Mouse (Mus musculus): Measurements from ENCODE around the gene Aldh3b1. TPM values are rescaled to one million over a fixed set of nuclear protein-coding genes. Genes with fewer than 3 reads are reported as not detected.
"Not testable (repeated sequence)": the region's sequence is repeated elsewhere in the genome, so short reads cannot be mapped to it uniquely, and the experiment has no call there.

Aldh3b1 gene
- polyA plus RNA-seq, 1 experiment from 2014 or later = 2.9 TPM

DNA sequence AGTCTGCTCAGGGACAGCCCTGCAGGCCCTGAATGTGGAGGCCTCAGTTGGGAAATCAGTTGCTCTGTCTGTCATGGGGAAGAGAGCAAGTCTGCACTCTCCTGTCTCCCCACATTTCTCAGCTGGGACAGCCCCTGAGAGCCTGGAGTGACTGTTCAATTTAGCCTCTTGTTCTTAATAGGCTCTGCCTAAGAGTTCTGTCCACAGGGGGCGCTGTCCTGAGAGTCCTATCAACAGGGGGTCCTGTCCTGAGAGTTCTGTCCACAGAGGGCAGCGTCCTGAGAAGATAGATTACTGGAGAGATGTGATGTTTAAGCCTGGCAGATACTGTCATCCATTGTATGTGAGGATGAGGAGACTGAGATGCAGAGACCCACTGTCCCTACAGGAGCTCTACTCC lies 32.9 kb upstream of the Aldh3b1 start:
- Histone ChIP-seq H3K27ac (replicated peaks in 1 of 2; ENCODE audit: control insufficient read depth in 1 of 2, insufficient read depth in 1 of 2, low read depth in 2 of 2, low read length in 2 of 2) (no peak overlapping the region), H3K27me3 (ENCODE audit: control insufficient read depth, insufficient read depth, low read length) (no peaks in the 10 kb centered on the region), H3K36me3 (ENCODE audit: control insufficient read depth, insufficient read depth, low read length) (no peaks in the 10 kb centered on the region), H3K4me3 (ENCODE audit: control insufficient read depth in 1 of 2, insufficient read depth in 1 of 2, low read depth in 1 of 2, low read length in 2 of 2) (no peak overlapping the region), H3K4me2 (ENCODE audit: low read length) (no peak overlapping the region), H3K4me1 (ENCODE audit: control insufficient read depth in 2 of 2, insufficient read depth in 2 of 2, low read length in 2 of 2) (peaks cover 0 to 5% of the 10 kb centered on the region in 2 experiments; a peak in 2 of 4 replicates), H3K9ac (ENCODE audit: low read length) (no peak overlapping the region), H3K9me3 (ENCODE audit: control insufficient read depth, low read length) (no peaks in the 10 kb centered on the region)
- no peak for ATAC-seq (ENCODE audit: insufficient number of reproducible peaks, insufficient read depth, low FRiP score, low read depth)
- 18% methylated on average over 2 of the region's 2 CpGs for WGBS

GRCm38 (mm10) chr19:3961805-3962204 lies 32.2 kb upstream of the Aldh3b1 start:
- H3K4me2 ChIP-seq (ENCODE audit: low read length); H3K27me3 ChIP-seq (ENCODE audit: control insufficient read depth, insufficient read depth, low read length); H3K4me1 ChIP-seq (ENCODE audit: control insufficient read depth in 2 of 2, insufficient read depth in 2 of 2, low read length in 2 of 2); ATAC-seq (ENCODE audit: insufficient number of reproducible peaks, insufficient read depth, low FRiP score, low read depth); H3K9me3 ChIP-seq (ENCODE audit: control insufficient read depth, low read length); H3K4me3 ChIP-seq (ENCODE audit: control insufficient read depth in 1 of 2, insufficient read depth in 1 of 2, low read depth in 1 of 2, low read length in 2 of 2); H3K27ac ChIP-seq (replicated peaks in 1 of 2; ENCODE audit: control insufficient read depth in 1 of 2, insufficient read depth in 1 of 2, low read depth in 2 of 2, low read length in 2 of 2); H3K9ac ChIP-seq (ENCODE audit: low read length); H3K36me3 ChIP-seq (ENCODE audit: control insufficient read depth, insufficient read depth, low read length): not testable (repeated sequence)
- WGBS = 67% methylated on average over 6 of the region's 6 CpGs

DNA sequence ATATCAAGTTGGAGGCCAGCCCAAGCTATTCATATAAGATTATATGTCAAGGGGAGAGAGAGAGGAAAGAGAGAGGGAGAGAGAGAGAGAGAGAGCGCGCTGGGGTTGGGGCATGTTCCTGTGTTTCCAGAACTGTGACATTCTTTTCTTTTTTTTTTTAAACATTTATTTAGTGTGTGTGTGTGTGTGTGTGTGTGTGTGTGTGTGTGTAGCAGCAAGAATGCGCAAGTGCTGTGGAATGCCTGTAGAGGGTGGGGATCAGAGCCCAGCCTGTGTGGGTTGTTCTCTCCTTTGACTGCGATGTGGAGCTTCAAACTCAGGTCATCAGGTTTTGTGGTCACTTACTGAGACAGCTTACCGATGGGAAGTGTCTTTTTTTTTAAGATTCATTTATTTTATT lies 30.6 kb upstream of the Aldh3b1 start:
- no peak for ATAC-seq (ENCODE audit: insufficient number of reproducible peaks, insufficient read depth, low FRiP score, low read depth)
- H3K9ac ChIP-seq (ENCODE audit: low read length) = no peak overlapping the region
- no peak overlapping the region for H3K27ac ChIP-seq (replicated peaks in 1 of 2; ENCODE audit: control insufficient read depth in 1 of 2, insufficient read depth in 1 of 2, low read depth in 2 of 2, low read length in 2 of 2)
- H3K4me1 ChIP-seq (ENCODE audit: control insufficient read depth in 2 of 2, insufficient read depth in 2 of 2, low read length in 2 of 2) = peaks cover 0 to 6% of the 10 kb centered on the region in 2 experiments; a peak in 1 of 4 replicates
- 0 out of 2 replicates have a peak, but pooled peaks cover 3% of the 10 kb centered on the region for H3K27me3 ChIP-seq (ENCODE audit: control insufficient read depth, insufficient read depth, low read length)
- H3K4me2 ChIP-seq (ENCODE audit: low read length) = no peak overlapping the region
- no peak overlapping the region for H3K4me3 ChIP-seq (ENCODE audit: control insufficient read depth in 1 of 2, insufficient read depth in 1 of 2, low read depth in 1 of 2, low read length in 2 of 2)
- no peaks in the 10 kb centered on the region for H3K36me3 ChIP-seq (ENCODE audit: control insufficient read depth, insufficient read depth, low read length)
- no peaks in the 10 kb centered on the region for H3K9me3 ChIP-seq (ENCODE audit: control insufficient read depth, low read length)
- WGBS = 82% methylated on average over 5 of the region's 5 CpGs

DNA sequence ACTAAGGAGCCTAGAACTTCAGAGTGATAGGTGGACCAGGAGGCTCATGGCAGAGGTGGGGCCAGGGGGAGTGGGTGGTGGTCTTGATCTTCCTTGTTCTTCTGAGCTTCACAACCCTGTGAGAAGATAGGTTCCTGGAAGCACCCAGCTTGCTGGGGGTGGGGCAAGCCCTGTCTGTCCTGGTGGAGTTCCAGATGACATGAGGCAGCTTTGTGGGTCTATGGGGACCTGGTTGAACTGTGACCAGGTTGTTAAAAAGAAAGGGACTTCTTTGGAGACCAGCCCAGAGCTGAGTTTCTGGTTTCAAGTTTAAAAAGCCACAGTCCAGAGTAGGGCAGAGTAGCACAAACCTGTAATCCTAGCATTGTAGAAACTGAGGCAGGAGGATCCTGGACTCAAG lies 29.4 kb upstream of the Aldh3b1 start:
- no peak overlapping the region for H3K4me3 ChIP-seq (ENCODE audit: control insufficient read depth in 1 of 2, insufficient read depth in 1 of 2, low read depth in 1 of 2, low read length in 2 of 2)
- H3K9me3 ChIP-seq (ENCODE audit: control insufficient read depth, low read length) = no peaks in the 10 kb centered on the region
- no peak overlapping the region for H3K4me2 ChIP-seq (ENCODE audit: low read length)
- H3K4me1 ChIP-seq (ENCODE audit: control insufficient read depth in 2 of 2, insufficient read depth in 2 of 2, low read length in 2 of 2) = peaks cover 0 to 6% of the 10 kb centered on the region in 2 experiments; a peak in 1 of 4 replicates
- no peak overlapping the region for H3K27ac ChIP-seq (replicated peaks in 1 of 2; ENCODE audit: control insufficient read depth in 1 of 2, insufficient read depth in 1 of 2, low read depth in 2 of 2, low read length in 2 of 2)
- H3K27me3 ChIP-seq (ENCODE audit: control insufficient read depth, insufficient read depth, low read length) = 0 out of 2 replicates have a peak, but pooled peaks cover 3% of the 10 kb centered on the region
- ATAC-seq (ENCODE audit: insufficient number of reproducible peaks, insufficient read depth, low FRiP score, low read depth) = no peak
- H3K36me3 ChIP-seq (ENCODE audit: control insufficient read depth, insufficient read depth, low read length) = no peaks in the 10 kb centered on the region
- H3K9ac ChIP-seq (ENCODE audit: low read length) = no peak overlapping the region

- ATAC-seq (ENCODE audit: insufficient number of reproducible peaks, insufficient read depth, low FRiP score, low read depth) = no peak
- H3K4me3 ChIP-seq (ENCODE audit: control insufficient read depth in 1 of 2, insufficient read depth in 1 of 2, low read depth in 1 of 2, low read length in 2 of 2) = no peak within 1 kb of the TSS
- no peaks in the 10 kb centered on the region for H3K9me3 ChIP-seq (ENCODE audit: control insufficient read depth, low read length)
- no peak within 1 kb of the TSS for H3K9ac ChIP-seq (ENCODE audit: low read length)
- no peaks in the 10 kb centered on the region for H3K36me3 ChIP-seq (ENCODE audit: control insufficient read depth, insufficient read depth, low read length)
- no peak within 1 kb of the TSS for H3K27ac ChIP-seq (replicated peaks in 1 of 2; ENCODE audit: control insufficient read depth in 1 of 2, insufficient read depth in 1 of 2, low read depth in 2 of 2, low read length in 2 of 2)
- H3K27me3 ChIP-seq (ENCODE audit: control insufficient read depth, insufficient read depth, low read length) = 0 out of 2 replicates have a peak, but pooled peaks cover 3% of the 10 kb centered on the region
- no peak within 1 kb of the TSS for H3K4me2 ChIP-seq (ENCODE audit: low read length)
- H3K4me1 ChIP-seq (ENCODE audit: control insufficient read depth in 2 of 2, insufficient read depth in 2 of 2, low read length in 2 of 2) = peaks cover 0 to 6% of the 10 kb centered on the region in 2 experiments; a peak in 1 of 4 replicates
- 55% methylated on average over 4 of the region's 4 CpGs for WGBS
Measured at GRCm38 (mm10) chr19:3958470-3958869, 28.9 kb upstream of the Aldh3b1 start, which contains the start of gene Aldh3b3. Gene Aldh3b3, plus strand, starts transcription at chr19:3958645.

- ATAC-seq (ENCODE audit: insufficient number of reproducible peaks, insufficient read depth, low FRiP score, low read depth); H3K9me3 ChIP-seq (ENCODE audit: control insufficient read depth, low read length); H3K4me3 ChIP-seq (ENCODE audit: control insufficient read depth in 1 of 2, insufficient read depth in 1 of 2, low read depth in 1 of 2, low read length in 2 of 2); H3K27me3 ChIP-seq (ENCODE audit: control insufficient read depth, insufficient read depth, low read length); H3K9ac ChIP-seq (ENCODE audit: low read length); H3K4me1 ChIP-seq (ENCODE audit: control insufficient read depth in 2 of 2, insufficient read depth in 2 of 2, low read length in 2 of 2); H3K27ac ChIP-seq (replicated peaks in 1 of 2; ENCODE audit: control insufficient read depth in 1 of 2, insufficient read depth in 1 of 2, low read depth in 2 of 2, low read length in 2 of 2); H3K36me3 ChIP-seq (ENCODE audit: control insufficient read depth, insufficient read depth, low read length); H3K4me2 ChIP-seq (ENCODE audit: low read length): not testable (repeated sequence)
- 81% methylated on average over 5 of the region's 5 CpGs for WGBS
Measured at GRCm38 (mm10) chr19:3957296-3958036, 27.9 kb upstream of the Aldh3b1 start.

GRCm38 (mm10) chr19:3955804-3956203 lies 26.2 kb upstream of the Aldh3b1 start:
- 0 out of 4 replicates have a peak, but pooled peaks cover 0 to 4% of the 10 kb centered on the region in 2 experiments for H3K4me1 ChIP-seq (ENCODE audit: control insufficient read depth in 2 of 2, insufficient read depth in 2 of 2, low read length in 2 of 2)
- ATAC-seq (ENCODE audit: insufficient number of reproducible peaks, insufficient read depth, low FRiP score, low read depth) = no peak
- H3K4me2 ChIP-seq (ENCODE audit: low read length) = no peak overlapping the region
- H3K36me3 ChIP-seq (ENCODE audit: control insufficient read depth, insufficient read depth, low read length) = no peaks in the 10 kb centered on the region
- WGBS = 10% methylated on average over 4 of the region's 4 CpGs
- no peak overlapping the region for H3K9ac ChIP-seq (ENCODE audit: low read length)
- 0 out of 2 replicates have a peak, but pooled peaks cover 3% of the 10 kb centered on the region for H3K27me3 ChIP-seq (ENCODE audit: control insufficient read depth, insufficient read depth, low read length)
- no peaks in the 10 kb centered on the region for H3K9me3 ChIP-seq (ENCODE audit: control insufficient read depth, low read length)
- no peak overlapping the region for H3K27ac ChIP-seq (replicated peaks in 1 of 2; ENCODE audit: control insufficient read depth in 1 of 2, insufficient read depth in 1 of 2, low read depth in 2 of 2, low read length in 2 of 2)
- no peak overlapping the region for H3K4me3 ChIP-seq (ENCODE audit: control insufficient read depth in 1 of 2, insufficient read depth in 1 of 2, low read depth in 1 of 2, low read length in 2 of 2)

All from heart, embryonic 14.5 days (tissue).